Mouse (Mus musculus): ENCODE data around the gene Mtg1. TPM values are rescaled to one million over a fixed set of nuclear protein-coding genes. Genes with fewer than 3 reads are reported as not detected.
"Not testable (repeated sequence)": the region's sequence is repeated elsewhere in the genome, so short reads cannot be mapped to it uniquely, and the experiment has no call there.

Mtg1 gene
- polyA plus RNA-seq, 1 experiment from 2014 or later, result 20.2 TPM

GRCm38 (mm10) chr7:140127911-140128310, 9.5 kb upstream of the Mtg1 start:
- Histone ChIP-seq H3K9me3 (no peaks in the 10 kb centered on the region), H3K4me3 (replicated peaks) (no peak overlapping the region), H3K36me3 (peaks cover 30% of the 10 kb centered on the region), H3K9ac (replicated peaks) (no peak overlapping the region), H3K27ac (no peak overlapping the region), H3K4me2 (no peak overlapping the region), H3K4me1 (replicated peaks) (peaks cover 9% of the 10 kb centered on the region; the same call in 1 of the 2 replicates), H3K27me3 (no peaks in the 10 kb centered on the region)
- no peak for ATAC-seq (ENCODE audit: insufficient number of reproducible peaks, insufficient read depth, low FRiP score, low TSS enrichment, low read depth)
- 88% methylated on average over 2 of the region's 2 CpGs for WGBS

- H3K27me3 ChIP-seq; ATAC-seq (ENCODE audit: insufficient number of reproducible peaks, insufficient read depth, low FRiP score, low TSS enrichment, low read depth); H3K9ac ChIP-seq (replicated peaks); H3K4me1 ChIP-seq (replicated peaks); H3K4me2 ChIP-seq; H3K4me3 ChIP-seq (replicated peaks); H3K27ac ChIP-seq; H3K9me3 ChIP-seq: not testable (repeated sequence)
- peaks cover 47% of the 10 kb centered on the region for H3K36me3 ChIP-seq
- WGBS, result 94% methylated on average over 7 of the region's 7 CpGs
Measured at GRCm38 (mm10) chr7:140132184-140132583, 5.2 kb upstream of the Mtg1 start.

GRCm38 (mm10) chr7:140134033-140134432, 3.3 kb upstream of the Mtg1 start:
- not testable (repeated sequence) for H3K4me2 ChIP-seq; H3K27me3 ChIP-seq; H3K4me1 ChIP-seq (replicated peaks); H3K9me3 ChIP-seq; H3K4me3 ChIP-seq (replicated peaks); H3K9ac ChIP-seq (replicated peaks); ATAC-seq (ENCODE audit: insufficient number of reproducible peaks, insufficient read depth, low FRiP score, low TSS enrichment, low read depth); H3K27ac ChIP-seq
- peaks cover 46% of the 10 kb centered on the region for H3K36me3 ChIP-seq
- WGBS, result 89% methylated on average over 7 of the region's 7 CpGs

- H3K9ac ChIP-seq (replicated peaks), result no peak overlapping the region
Measured at GRCm38 (mm10) chr7:140135106-140135770, 2.1 kb upstream of the Mtg1 start.

GRCm38 (mm10) chr7:140138021-140138310, 602 bp downstream of the Mtg1 start:
- H3K9ac ChIP-seq (replicated peaks), result peak overlapping the region; percentile 81
- 2% methylated on average over 8 of the region's 8 CpGs for WGBS
- peaks cover 16% of the 10 kb centered on the region; the same call in 1 of the 2 replicates for H3K36me3 ChIP-seq
- no peaks in the 10 kb centered on the region for H3K27me3 ChIP-seq
- H3K27ac ChIP-seq, result peak overlapping the region; percentile 78
- no peak for ATAC-seq (ENCODE audit: insufficient number of reproducible peaks, insufficient read depth, low FRiP score, low TSS enrichment, low read depth)
- H3K4me2 ChIP-seq, result peak overlapping the region; percentile 91
- H3K4me1 ChIP-seq (replicated peaks), result peaks cover 5% of the 10 kb centered on the region; the same call in 1 of the 2 replicates
- H3K9me3 ChIP-seq, result no peaks in the 10 kb centered on the region
- H3K4me3 ChIP-seq (replicated peaks), result peak overlapping the region; percentile 82

More at GRCm38 (mm10) chr7:140135106-140135770, 2.1 kb upstream of the Mtg1 start:
- ATAC-seq (ENCODE audit: insufficient number of reproducible peaks, insufficient read depth, low FRiP score, low TSS enrichment, low read depth), result no peak
- Histone ChIP-seq H3K4me3 (replicated peaks) (no peak overlapping the region), H3K36me3 (peaks cover 34% of the 10 kb centered on the region), H3K4me1 (replicated peaks) (peaks cover 5% of the 10 kb centered on the region; the same call in 1 of the 2 replicates), H3K9me3 (no peaks in the 10 kb centered on the region), H3K27me3 (no peaks in the 10 kb centered on the region), H3K4me2 (no peak overlapping the region), H3K27ac (no peak overlapping the region)
- WGBS, result 87% methylated on average over 5 of the region's 5 CpGs

DNA sequence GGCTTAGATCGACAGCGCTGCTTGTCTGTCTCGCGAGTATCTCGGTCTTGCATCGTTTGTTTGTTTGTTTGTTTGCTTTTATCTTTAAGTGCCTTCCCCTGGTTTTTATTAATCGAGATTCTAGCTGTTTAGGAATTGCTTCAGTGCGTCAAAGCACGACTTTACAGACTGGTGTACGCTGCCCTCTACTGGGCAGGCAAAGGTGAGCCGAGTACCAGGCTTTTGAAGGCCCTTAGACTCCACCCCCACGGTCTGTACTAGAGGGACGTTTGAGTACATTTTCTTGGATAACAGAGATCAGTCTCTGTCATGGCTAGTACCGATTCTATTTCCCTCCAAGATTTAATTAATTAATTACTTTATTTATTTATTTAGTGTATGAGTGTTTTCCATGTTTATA, 4.0 kb downstream of the Mtg1 start:
- H3K9ac ChIP-seq (replicated peaks), result no peak overlapping the region
- no peaks in the 10 kb centered on the region for H3K36me3 ChIP-seq
- H3K27me3 ChIP-seq, result no peaks in the 10 kb centered on the region
- no peaks in the 10 kb centered on the region for H3K9me3 ChIP-seq
- H3K4me2 ChIP-seq, result no peak overlapping the region
- WGBS, result 8% methylated on average over 14 of the region's 14 CpGs
- H3K27ac ChIP-seq, result no peak overlapping the region
- no peak overlapping the region for H3K4me3 ChIP-seq (replicated peaks)
- H3K4me1 ChIP-seq (replicated peaks), result peaks cover 5% of the 10 kb centered on the region; the same call in 1 of the 2 replicates
- ATAC-seq (ENCODE audit: insufficient number of reproducible peaks, insufficient read depth, low FRiP score, low TSS enrichment, low read depth), result no peak

GRCm38 (mm10) chr7:140144550-140144949, 7.2 kb downstream of the Mtg1 start:
- H3K4me2 ChIP-seq, result no peak overlapping the region
- ATAC-seq (ENCODE audit: insufficient number of reproducible peaks, insufficient read depth, low FRiP score, low TSS enrichment, low read depth), result no peak
- no peak overlapping the region for H3K4me3 ChIP-seq (replicated peaks)
- H3K36me3 ChIP-seq, result peaks cover 9% of the 10 kb centered on the region; the same call in 1 of the 2 replicates
- no peaks in the 10 kb centered on the region for H3K27me3 ChIP-seq
- WGBS, result 81% methylated on average over 4 of the region's 4 CpGs
- H3K9me3 ChIP-seq, result no peaks in the 10 kb centered on the region
- H3K9ac ChIP-seq (replicated peaks), result no peak overlapping the region
- H3K4me1 ChIP-seq (replicated peaks), result no peaks in the 10 kb centered on the region
- H3K27ac ChIP-seq, result no peak overlapping the region

GRCm38 (mm10) chr7:140153383-140153782, 16.0 kb downstream of the Mtg1 start:
- Histone ChIP-seq H3K4me1 (replicated peaks) (peaks cover 14% of the 10 kb centered on the region), H3K4me3 (replicated peaks) (peak overlapping the region; percentile 31), H3K9ac (replicated peaks) (peak overlapping the region; percentile 53; the same call in 1 of the 2 replicates), H3K27me3 (peaks cover 64% of the 10 kb centered on the region), H3K36me3 (peaks cover 3% of the 10 kb centered on the region; the same call in 1 of the 2 replicates), H3K4me2 (peak overlapping the region; percentile 54), H3K9me3 (no peaks in the 10 kb centered on the region), H3K27ac (no peak overlapping the region)
- 5% methylated on average over 28 of the region's 28 CpGs for WGBS
- ATAC-seq (ENCODE audit: insufficient number of reproducible peaks, insufficient read depth, low FRiP score, low TSS enrichment, low read depth), result no peak

GRCm38 (mm10) chr7:140153829-140154217, 16.5 kb downstream of the Mtg1 start:
- H3K36me3 ChIP-seq, result peaks cover 3% of the 10 kb centered on the region; the same call in 1 of the 2 replicates
- no peak for ATAC-seq (ENCODE audit: insufficient number of reproducible peaks, insufficient read depth, low FRiP score, low TSS enrichment, low read depth)
- H3K4me1 ChIP-seq (replicated peaks), result peaks cover 14% of the 10 kb centered on the region
- H3K27me3 ChIP-seq, result peaks cover 68% of the 10 kb centered on the region
- no peak overlapping the region for H3K27ac ChIP-seq
- H3K4me3 ChIP-seq (replicated peaks), result peak overlapping the region; percentile 31
- no peaks in the 10 kb centered on the region for H3K9me3 ChIP-seq
- peak overlapping the region; percentile 49 for H3K4me2 ChIP-seq
- H3K9ac ChIP-seq (replicated peaks), result peak overlapping the region; percentile 53; the same call in 1 of the 2 replicates
- 22% methylated on average over 4 of the region's 4 CpGs for WGBS

- H3K27me3 ChIP-seq, result peaks cover 68% of the 10 kb centered on the region
Measured at GRCm38 (mm10) chr7:140154218-140154927, 17.0 kb downstream of the Mtg1 start, which contains the start of gene Sprn. Gene Sprn, minus strand, starts transcription at chr7:140154877.

GRCm38 (mm10) chr7:140160363-140160762, 23.0 kb downstream of the Mtg1 start:
- Histone ChIP-seq H3K4me2 (no peak overlapping the region), H3K27ac (no peak overlapping the region), H3K4me3 (replicated peaks) (no peak overlapping the region), H3K4me1 (replicated peaks) (no peaks in the 10 kb centered on the region), H3K9me3 (no peaks in the 10 kb centered on the region), H3K27me3 (peaks cover 29% of the 10 kb centered on the region), H3K36me3 (no peaks in the 10 kb centered on the region), H3K9ac (replicated peaks) (no peak overlapping the region)
- 86% methylated on average over 3 of the region's 3 CpGs for WGBS
- no peak for ATAC-seq (ENCODE audit: insufficient number of reproducible peaks, insufficient read depth, low FRiP score, low TSS enrichment, low read depth)

More at GRCm38 (mm10) chr7:140154218-140154927, 17.0 kb downstream of the Mtg1 start, which contains the start of gene Sprn:
- peak; percentile 23; the same call in 1 of the 2 replicates for ATAC-seq (ENCODE audit: insufficient number of reproducible peaks, insufficient read depth, low FRiP score, low TSS enrichment, low read depth)
- no peaks in the 10 kb centered on the region for H3K9me3 ChIP-seq
- 2% methylated on average over 28 of the region's 28 CpGs for WGBS
- H3K27ac ChIP-seq, result no peak within 1 kb of the TSS
- peak within 1 kb of the TSS; percentile 31 for H3K4me3 ChIP-seq (replicated peaks)
- H3K36me3 ChIP-seq, result peaks cover 3% of the 10 kb centered on the region; the same call in 1 of the 2 replicates
- H3K9ac ChIP-seq (replicated peaks), result peak within 1 kb of the TSS; percentile 53; the same call in 1 of the 2 replicates
- peaks cover 14% of the 10 kb centered on the region for H3K4me1 ChIP-seq (replicated peaks)
- H3K4me2 ChIP-seq, result peak within 1 kb of the TSS; percentile 49

Measured in limb, embryonic 12.5 days (tissue).